Mouse (Mus musculus) ES-Bruce4 (cell line): ENCODE measurements around the gene Ubb. TPM values are rescaled to one million over a fixed set of nuclear protein-coding genes. Genes with fewer than 3 reads are reported as not detected.

ENCODE experiments used
- H3K27ac ChIP-seq: 2 replicates; pipeline ENCODE4 v1.5.1; 2012; ENCODE audit warnings: low read length, inconsistent platforms; ENCODE audit not compliant: insufficient read depth
- H3K27me3 ChIP-seq: 2 replicates; pipeline ENCODE4 v1.6.1; 2012; ENCODE audit warnings: mild to moderate bottlenecking, low read length, inconsistent platforms; ENCODE audit not compliant: control insufficient read depth, poor library complexity, insufficient read depth, severe bottlenecking
- H3K36me3 ChIP-seq: 2 replicates; pipeline ENCODE4 v1.6.1; 2012; ENCODE audit warnings: inconsistent platforms, mild to moderate bottlenecking, low read length, moderate library complexity; ENCODE audit not compliant: control insufficient read depth, poor library complexity, insufficient read depth, severe bottlenecking
- H3K4me1 ChIP-seq: one replicate; pipeline ENCODE4 v1.8.1; 2011; ENCODE audit warnings: low read length; ENCODE audit not compliant: control insufficient read depth, insufficient read depth
- H3K4me3 ChIP-seq: 2 replicates; pipeline ENCODE4 v1.5.1; 2011; ENCODE audit warnings: low read depth, mild to moderate bottlenecking, low read length
- H3K9ac ChIP-seq: 2 replicates; pipeline ENCODE4 v1.6.1; 2012; ENCODE audit warnings: low read depth, mild to moderate bottlenecking, inconsistent platforms; ENCODE audit not compliant: poor library complexity, severe bottlenecking
- H3K9me3 ChIP-seq: replicated peaks from 2 replicates; pipeline ENCODE4 v1.6.1; 2012; ENCODE audit warnings: mild to moderate bottlenecking, low read length, inconsistent platforms; ENCODE audit not compliant: control insufficient read depth, poor library complexity, insufficient read depth, severe bottlenecking
- CTCF ChIP-seq: IDR thresholded peaks from one replicate; pipeline ENCODE4 v1.8.1; 2011; ENCODE audit warnings: low read depth, low read length
- EP300 ChIP-seq: IDR thresholded peaks from 2 replicates; pipeline ENCODE4 v1.6.1; 2011; ENCODE audit warnings: low read depth, low read length; ENCODE audit not compliant: insufficient read depth
- POLR2A ChIP-seq: IDR thresholded peaks from one replicate; pipeline ENCODE4 v1.8.1; 2011; ENCODE audit warnings: low read length; ENCODE audit not compliant: insufficient read depth
- polyA plus RNA-seq: library from polyadenylated mRNA; stranded (reverse); fragments of >200 nt; gene quantifications from 2 replicates; pipeline ENCODE4 v1.2.4, GENCODE M21; 2011; ENCODE audit warnings: low read depth; ENCODE audit not compliant: missing spikeins, insufficient read depth, insufficient read length

Ubb gene
- polyA plus RNA-seq, 1 experiment: 640 TPM

GRCm38 (mm10) chr11:62601732-62602618, 51.0 kb downstream of the Ubb start:
- Histone ChIP-seq H3K4me3 (peak overlapping the region; percentile 65), H3K27me3 (no peaks in the 10 kb centered on the region), H3K9ac (peak overlapping the region; percentile 79), H3K4me1 (no peaks in the 10 kb centered on the region), H3K36me3 (peaks cover 37% of the 10 kb centered on the region), H3K27ac (peak overlapping the region; percentile 46), H3K9me3 (no peaks in the 10 kb centered on the region)
- TF ChIP-seq EP300 (no peak), CTCF (no peak), POLR2A (no peak)

Other genes starting within 250 kb of the Ubb start
- gene Pigl, start 92.7 kb upstream of the Ubb start, polyA plus RNA-seq: 12.7 and 14.1 TPM in 2 replicates
- 281 and 327 TPM in 2 replicates for gene Ncor1, start 92.6 kb upstream of the Ubb start, polyA plus RNA-seq
- 66.9 and 77.3 TPM in 2 replicates for gene Cenpv, start 11.9 kb upstream of the Ubb start, polyA plus RNA-seq
- gene Trpv2, start 23.3 kb downstream of the Ubb start, polyA plus RNA-seq: 1.5 and 1.9 TPM in 2 replicates
- gene Lrrc75a, start 97.4 kb downstream of the Ubb start, polyA plus RNA-seq: 4.6 and 6.4 TPM in 2 replicates
- gene Mmgt2, start 97.5 kb downstream of the Ubb start, polyA plus RNA-seq: 12.6 and 19.3 TPM in 2 replicates
- 2.7 and 2.9 TPM in 2 replicates for gene Zfp287, start 180.7 kb downstream of the Ubb start, polyA plus RNA-seq
- not detected in 2 replicates for gene Gm10428, start 201.9 kb downstream of the Ubb start, polyA plus RNA-seq
- gene Zfp286, start 238.3 kb downstream of the Ubb start, polyA plus RNA-seq: 2.9 and 3.6 TPM in 2 replicates